Mouse (Mus musculus) thymus, postnatal 4 days (tissue): ENCODE measurements around the gene Tmem200b.

Experiments
- DNase-seq: peaks from one replicate; pipeline ENCODE4 v3.0.0; 2021

Tmem200b gene

GRCm38 (mm10) chr4:131911521-131911920 lies 10.1 kb upstream of the Tmem200b start:
- DNase-seq, result no peak

- no peak for DNase-seq
Measured at GRCm38 (mm10) chr4:131913526-131913925, 8.0 kb upstream of the Tmem200b start.

- DNase-seq, result no peak
Measured at GRCm38 (mm10) chr4:131914046-131914643, 7.4 kb upstream of the Tmem200b start.

GRCm38 (mm10) chr4:131914891-131915469 lies 6.6 kb upstream of the Tmem200b start:
- DNase-seq, result no peak

- no peak for DNase-seq
Measured at GRCm38 (mm10) chr4:131915821-131916328, 5.7 kb upstream of the Tmem200b start.

- peak; percentile 89 for DNase-seq
Measured at GRCm38 (mm10) chr4:131916425-131916824, 5.1 kb upstream of the Tmem200b start.

- no peak for DNase-seq
Measured at GRCm38 (mm10) chr4:131917010-131917555, 4.5 kb upstream of the Tmem200b start.

GRCm38 (mm10) chr4:131918026-131918533 lies 3.5 kb upstream of the Tmem200b start:
- no peak for DNase-seq

- no peak for DNase-seq
Measured at GRCm38 (mm10) chr4:131918711-131919500, 2.7 kb upstream of the Tmem200b start.

GRCm38 (mm10) chr4:131919506-131920140 lies 1.9 kb upstream of the Tmem200b start:
- DNase-seq, result no peak

- DNase-seq, result peak; percentile 39
Measured at GRCm38 (mm10) chr4:131920141-131920594, 1.4 kb upstream of the Tmem200b start.

- peak; percentile 38 for DNase-seq
Measured at GRCm38 (mm10) chr4:131920595-131921351, 798 bp upstream of the Tmem200b start.

GRCm38 (mm10) chr4:131922404-131922803 lies 833 bp downstream of the Tmem200b start:
- DNase-seq, result no peak

- DNase-seq, result no peak
Measured at GRCm38 (mm10) chr4:131924096-131924810, 2.7 kb downstream of the Tmem200b start.

- no peak for DNase-seq
Measured at GRCm38 (mm10) chr4:131929146-131929545, 7.6 kb downstream of the Tmem200b start.

- DNase-seq, result no peak
Measured at GRCm38 (mm10) chr4:131939459-131939858, 17.9 kb downstream of the Tmem200b start.

- no peak for DNase-seq
Measured at GRCm38 (mm10) chr4:131940846-131941245, 19.3 kb downstream of the Tmem200b start.

- DNase-seq, result no peak
Measured at GRCm38 (mm10) chr4:131947848-131948247, 26.3 kb downstream of the Tmem200b start.

- DNase-seq, result no peak
Measured at GRCm38 (mm10) chr4:131949903-131950302, 28.3 kb downstream of the Tmem200b start.

- no peak for DNase-seq
Measured at GRCm38 (mm10) chr4:131950657-131951056, 29.1 kb downstream of the Tmem200b start.

GRCm38 (mm10) chr4:131957161-131957560 lies 35.6 kb downstream of the Tmem200b start:
- DNase-seq, result no peak
